Mouse (Mus musculus) small intestine, adult 2 months (tissue): ENCODE results near the gene Lpp.

Experiments used
- CTCF ChIP-seq: fragments of 200-500 bp; IDR thresholded peaks from 2 replicates; pipeline ENCODE4 v1.5.1; 2012; ENCODE audit warnings: low read depth, mild to moderate bottlenecking, control low read depth, inconsistent platforms, low read length, moderate library complexity, mixed read lengths; ENCODE audit not compliant: insufficient replicate concordance, insufficient read length; ENCODE audit errors: extremely low read depth
- POLR2A ChIP-seq: fragments of 200-500 bp; IDR thresholded peaks from 2 replicates; pipeline ENCODE4 v1.6.1; 2012; ENCODE audit warnings: low read depth, mild to moderate bottlenecking, control low read depth, inconsistent platforms, low read length, moderate library complexity

DNA sequence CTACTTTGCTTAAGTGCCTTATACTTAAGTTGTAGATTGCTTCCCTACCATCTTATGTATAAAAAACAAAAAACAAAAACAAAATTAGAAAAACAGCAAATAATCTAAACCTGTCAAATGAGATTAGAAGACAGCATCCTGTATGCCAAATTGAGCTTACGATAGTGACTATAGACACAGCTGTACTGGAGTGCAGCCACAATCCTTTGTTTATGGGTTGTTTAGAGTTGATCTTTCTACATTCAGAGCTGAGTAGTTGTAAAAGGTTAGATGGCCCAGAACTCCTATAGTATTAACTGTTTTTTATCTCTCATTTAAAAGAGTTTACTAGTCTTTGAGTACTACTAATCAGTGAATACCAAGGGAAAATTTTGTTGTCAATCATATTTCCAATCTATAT is 398.1 kb downstream of the Lpp start:
- TF ChIP-seq CTCF (no peak), POLR2A (no peak)
